Mouse (Mus musculus): ENCODE data around the gene Etl4. TPM values are rescaled to one million over a fixed set of nuclear protein-coding genes. Genes with fewer than 3 reads are reported as not detected.

Gene Etl4
- polyA plus RNA-seq, 1 experiment from 2014 or later = 3.2 TPM

DNA sequence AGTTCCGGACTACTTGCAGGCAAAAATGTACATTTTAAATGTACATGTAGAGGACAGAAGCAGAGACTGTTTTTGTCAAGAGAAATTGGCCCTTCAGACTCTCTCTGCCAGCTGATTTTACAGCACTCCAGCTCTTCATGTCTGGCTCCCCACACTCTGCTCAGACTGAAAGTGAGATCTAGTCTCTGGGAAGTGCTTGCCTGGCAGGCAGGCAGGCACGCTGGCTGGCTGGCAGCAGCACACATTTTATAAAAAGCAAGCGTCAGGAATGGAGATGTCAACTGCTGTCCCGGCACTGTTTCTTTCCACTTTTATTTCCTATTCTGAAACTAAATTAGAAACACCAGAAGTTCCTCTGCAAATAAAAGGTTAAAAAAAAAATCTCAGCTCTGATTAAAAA is 339.8 kb downstream of the Etl4 start:
- Histone ChIP-seq H3K4me2 (no peak overlapping the region), H3K36me3 (no peaks in the 10 kb centered on the region), H3K27ac (no peak overlapping the region), H3K4me3 (no peak overlapping the region), H3K27me3 (no peaks in the 10 kb centered on the region), H3K9ac (no peak overlapping the region), H3K4me1 (replicated peaks) (0 out of 2 replicates have a peak, but pooled peaks cover 3% of the 10 kb centered on the region), H3K9me3 (no peaks in the 10 kb centered on the region)
- WGBS = 73% methylated on average over 4 of the region's 4 CpGs
- ATAC-seq (ENCODE audit: low FRiP score) = no peak

DNA sequence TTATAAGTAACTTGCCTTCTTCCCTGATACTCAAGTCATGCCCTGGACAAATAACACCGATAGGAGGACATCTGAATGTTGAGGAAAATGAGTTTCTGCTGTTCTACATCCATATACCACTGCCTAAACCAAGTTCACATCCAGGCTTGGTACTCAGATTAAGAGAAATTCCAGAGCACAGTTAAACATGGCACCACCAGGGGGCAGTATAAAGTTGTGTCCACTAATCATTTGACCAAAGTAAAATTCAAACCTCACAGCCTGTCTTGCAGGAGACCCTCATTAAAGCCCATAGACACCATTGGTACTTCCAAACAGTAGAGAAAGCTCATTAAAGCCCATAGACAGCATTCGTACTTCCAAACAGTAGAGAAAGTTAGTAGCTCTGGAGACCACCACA is 366.5 kb downstream of the Etl4 start:
- Histone ChIP-seq H3K27me3 (no peaks in the 10 kb centered on the region), H3K27ac (no peak overlapping the region), H3K9ac (no peak overlapping the region), H3K4me2 (no peak overlapping the region), H3K4me1 (replicated peaks) (no peaks in the 10 kb centered on the region), H3K9me3 (no peaks in the 10 kb centered on the region), H3K36me3 (no peaks in the 10 kb centered on the region), H3K4me3 (no peak overlapping the region)
- 43% methylated on average over 2 of the region's 2 CpGs for WGBS
- ATAC-seq (ENCODE audit: low FRiP score) = no peak

DNA sequence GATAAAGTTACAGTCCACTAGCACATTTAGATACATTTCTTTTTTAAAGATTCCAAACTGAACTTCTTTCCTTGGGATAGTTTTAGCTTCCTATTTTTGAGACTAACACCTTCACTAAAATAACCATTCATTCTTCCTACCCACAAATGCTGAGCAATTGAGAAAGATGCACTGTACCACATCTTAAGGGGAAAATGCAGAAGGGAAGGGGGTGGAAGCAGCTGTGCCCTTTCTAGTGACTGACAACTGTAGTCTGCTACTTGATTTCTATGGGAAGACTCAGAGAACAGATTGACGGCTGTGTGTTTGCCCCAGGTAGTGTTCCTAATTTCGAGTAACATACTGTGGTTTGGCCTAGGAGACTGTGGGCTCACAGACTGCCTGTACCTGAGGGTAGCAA is 372.3 kb downstream of the Etl4 start:
- ATAC-seq (ENCODE audit: low FRiP score) = no peak
- WGBS = 79% methylated on average over 2 of the region's 2 CpGs

DNA sequence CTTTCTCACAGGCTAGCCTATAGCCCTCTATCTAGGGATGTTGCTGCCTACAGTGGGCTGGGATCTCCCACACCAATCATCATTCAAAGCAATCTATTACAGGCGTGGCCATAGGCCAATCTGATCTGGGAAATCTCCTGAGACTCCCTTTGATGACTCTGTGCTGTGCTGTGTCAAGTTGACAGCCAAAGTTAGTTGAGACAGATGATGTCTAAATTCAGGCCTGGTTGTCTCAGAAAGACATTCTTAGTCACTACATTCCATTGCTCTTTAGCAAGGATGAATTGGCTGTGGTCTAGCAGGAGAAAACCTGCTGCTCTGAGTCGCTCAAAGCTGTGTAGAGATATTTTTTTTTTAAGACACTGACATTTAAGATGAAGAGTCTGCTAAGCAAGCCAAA is 374.8 kb downstream of the Etl4 start:
- H3K36me3 ChIP-seq = no peaks in the 10 kb centered on the region
- 76% methylated on average over 2 of the region's 2 CpGs for WGBS
- no peak overlapping the region for H3K9ac ChIP-seq
- H3K4me1 ChIP-seq (replicated peaks) = no peaks in the 10 kb centered on the region
- H3K4me2 ChIP-seq = no peak overlapping the region
- no peak for ATAC-seq (ENCODE audit: low FRiP score)
- H3K4me3 ChIP-seq = no peak overlapping the region
- H3K9me3 ChIP-seq = no peaks in the 10 kb centered on the region
- no peaks in the 10 kb centered on the region for H3K27me3 ChIP-seq
- no peak overlapping the region for H3K27ac ChIP-seq

More for the DNA sequence above, 372.3 kb downstream of the Etl4 start:
- no peaks in the 10 kb centered on the region for H3K9me3 ChIP-seq
- H3K4me1 ChIP-seq (replicated peaks) = no peaks in the 10 kb centered on the region
- no peak overlapping the region for H3K27ac ChIP-seq
- H3K36me3 ChIP-seq = no peaks in the 10 kb centered on the region
- H3K4me2 ChIP-seq = no peak overlapping the region
- no peak overlapping the region for H3K9ac ChIP-seq
- H3K27me3 ChIP-seq = no peaks in the 10 kb centered on the region
- no peak overlapping the region for H3K4me3 ChIP-seq

DNA sequence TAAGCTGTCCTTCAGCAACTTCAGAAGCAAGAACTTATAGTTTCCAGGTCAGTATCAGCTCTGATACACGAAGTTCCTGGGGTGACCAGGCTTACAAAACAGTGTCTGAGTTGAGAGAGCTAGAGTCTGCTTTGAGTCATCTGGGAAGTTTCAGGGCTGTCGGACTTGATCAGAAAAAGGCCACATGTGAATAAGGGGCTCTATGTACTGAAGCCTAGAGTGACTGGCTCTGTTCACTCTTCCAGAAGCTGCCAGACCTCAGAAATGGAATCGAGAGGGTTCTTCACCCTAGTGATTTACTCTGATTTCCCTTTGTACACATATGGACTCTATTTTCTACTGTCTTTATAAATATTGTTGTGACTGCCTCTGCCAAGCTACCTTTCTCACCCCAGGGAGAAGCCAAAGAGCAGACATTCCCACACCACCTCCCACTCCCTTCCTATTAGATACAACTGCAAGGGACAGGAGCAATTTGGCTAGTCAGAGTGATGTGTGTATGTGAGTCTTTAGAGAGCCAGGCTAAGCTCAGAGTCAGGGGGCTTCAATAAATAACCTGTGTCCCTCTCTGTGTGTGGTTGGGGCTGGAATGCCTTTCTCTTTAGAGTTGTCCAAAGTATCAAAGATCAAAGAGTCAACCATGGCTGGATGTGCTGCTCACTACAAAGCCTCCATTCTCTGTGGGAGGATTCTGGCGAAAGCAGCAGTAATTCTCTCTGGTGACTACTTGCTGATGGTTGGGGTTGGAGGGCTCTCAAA is 381.6 kb downstream of the Etl4 start:
- Histone ChIP-seq H3K27ac (no peak overlapping the region), H3K9me3 (no peaks in the 10 kb centered on the region), H3K9ac (no peak overlapping the region), H3K36me3 (no peaks in the 10 kb centered on the region), H3K27me3 (no peaks in the 10 kb centered on the region), H3K4me1 (replicated peaks) (no peaks in the 10 kb centered on the region), H3K4me2 (no peak overlapping the region), H3K4me3 (no peak overlapping the region)
- ATAC-seq (ENCODE audit: low FRiP score) = no peak
- WGBS = 55% methylated on average over 4 of the region's 4 CpGs

DNA sequence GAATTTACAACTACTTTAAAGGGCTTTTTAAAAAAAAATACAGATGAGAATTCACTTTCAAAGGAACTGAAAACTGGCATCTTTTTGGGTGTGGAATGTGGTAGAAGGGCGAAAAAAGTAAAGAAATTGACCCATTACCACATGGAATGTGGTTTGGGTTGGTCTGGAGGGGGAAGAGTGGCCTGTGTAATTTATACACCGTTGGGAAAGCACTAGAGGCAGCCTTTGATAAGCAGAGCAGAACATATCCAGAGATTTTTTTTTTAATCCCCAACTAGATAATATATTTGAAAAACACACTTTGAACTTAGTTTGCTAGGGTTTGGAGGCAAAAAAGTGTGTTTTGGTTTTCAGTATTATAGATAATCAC is 382.1 kb downstream of the Etl4 start:
- no peaks in the 10 kb centered on the region for H3K9me3 ChIP-seq
- no peak overlapping the region for H3K4me3 ChIP-seq
- 49% methylated on average over 2 of the region's 2 CpGs for whole genome bisulfite sequencing

DNA sequence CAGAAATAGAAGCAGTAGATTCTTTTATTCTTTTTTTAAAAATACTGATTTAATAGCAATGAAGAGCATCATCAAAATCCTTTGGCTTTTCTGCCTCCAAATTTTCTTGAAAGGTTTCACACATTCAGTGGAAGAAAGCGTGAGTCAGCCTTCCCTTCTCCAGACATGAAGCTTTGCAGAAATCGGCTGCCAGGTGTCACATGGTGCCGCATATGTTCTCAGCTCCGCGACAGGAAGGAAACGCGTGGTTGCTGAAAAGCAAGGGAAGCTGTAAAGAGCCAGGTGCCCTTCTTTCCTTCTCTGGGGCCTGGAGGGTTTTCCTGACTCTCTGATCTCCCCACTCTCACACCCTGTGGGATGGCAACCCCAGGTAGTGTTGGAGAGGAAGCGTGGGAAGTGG is 383.8 kb downstream of the Etl4 start:
- H3K9me3 ChIP-seq = no peaks in the 10 kb centered on the region
- no peak overlapping the region for H3K4me3 ChIP-seq
- ATAC-seq (ENCODE audit: low FRiP score) = no peak
- no peak overlapping the region for H3K9ac ChIP-seq
- no peak overlapping the region for H3K4me2 ChIP-seq
- H3K27ac ChIP-seq = no peak overlapping the region
- no peaks in the 10 kb centered on the region for H3K36me3 ChIP-seq
- no peaks in the 10 kb centered on the region for H3K4me1 ChIP-seq (replicated peaks)
- 87% methylated on average over 8 of the region's 8 CpGs for WGBS
- H3K27me3 ChIP-seq = no peaks in the 10 kb centered on the region

More for the DNA sequence above, 382.1 kb downstream of the Etl4 start:
- no peak overlapping the region for H3K9ac ChIP-seq
- H3K27ac ChIP-seq = no peak overlapping the region
- H3K27me3 ChIP-seq = no peaks in the 10 kb centered on the region
- H3K36me3 ChIP-seq = no peaks in the 10 kb centered on the region
- no peak overlapping the region for H3K4me2 ChIP-seq
- H3K4me1 ChIP-seq (replicated peaks) = no peaks in the 10 kb centered on the region
- ATAC-seq (ENCODE audit: low FRiP score) = no peak

DNA sequence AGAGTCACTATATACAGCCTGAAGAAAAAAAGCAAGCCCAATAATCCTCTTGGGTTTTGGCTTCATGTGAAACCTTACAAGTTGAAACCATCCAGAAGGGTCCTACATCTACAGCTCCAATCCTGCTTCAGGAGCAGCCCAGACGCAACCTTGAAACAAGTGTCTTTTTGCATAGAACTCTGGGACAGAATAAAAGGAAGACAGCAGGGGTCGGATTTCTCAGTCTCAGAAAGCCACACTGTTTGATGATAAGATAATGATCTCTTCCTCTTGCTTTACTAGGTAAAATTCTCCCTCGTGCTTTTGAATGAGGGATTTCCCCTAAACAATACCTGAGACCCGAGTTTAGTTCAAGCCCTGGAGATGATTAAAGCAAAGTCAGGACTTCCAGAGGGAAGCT is 385.0 kb downstream of the Etl4 start:
- H3K27ac ChIP-seq = no peak overlapping the region
- no peak overlapping the region for H3K9ac ChIP-seq
- H3K9me3 ChIP-seq = no peaks in the 10 kb centered on the region
- no peak for ATAC-seq (ENCODE audit: low FRiP score)
- no peak overlapping the region for H3K4me2 ChIP-seq
- no peak overlapping the region for H3K4me3 ChIP-seq
- 32% methylated on average over 4 of the region's 4 CpGs for WGBS
- no peaks in the 10 kb centered on the region for H3K27me3 ChIP-seq
- H3K36me3 ChIP-seq = no peaks in the 10 kb centered on the region
- no peaks in the 10 kb centered on the region for H3K4me1 ChIP-seq (replicated peaks)

DNA sequence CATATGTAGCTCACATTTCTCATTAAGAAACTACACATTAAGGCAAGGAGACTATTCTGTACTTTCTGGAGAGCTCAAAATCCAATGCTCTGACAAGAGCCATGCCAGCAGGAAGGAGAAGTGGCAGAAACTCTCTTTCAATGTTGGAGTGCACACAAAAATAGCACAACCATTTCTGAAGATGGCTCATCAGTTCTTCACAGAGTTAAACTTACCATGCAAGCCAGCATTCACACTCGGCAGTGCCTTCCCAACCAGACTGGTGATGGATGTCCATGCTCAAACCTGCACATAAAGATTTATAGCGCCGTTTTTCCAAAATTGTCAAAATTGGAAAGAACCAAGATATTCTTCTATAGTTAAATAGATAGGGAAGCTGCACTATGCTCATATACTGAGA is 392.9 kb downstream of the Etl4 start:
- H3K9ac ChIP-seq = no peak overlapping the region
- H3K9me3 ChIP-seq = no peaks in the 10 kb centered on the region
- 91% methylated on average over 3 of the region's 3 CpGs for WGBS
- no peaks in the 10 kb centered on the region for H3K4me1 ChIP-seq (replicated peaks)
- H3K27ac ChIP-seq = no peak overlapping the region
- H3K4me3 ChIP-seq = no peak overlapping the region
- no peak for ATAC-seq (ENCODE audit: low FRiP score)
- no peaks in the 10 kb centered on the region for H3K36me3 ChIP-seq
- H3K27me3 ChIP-seq = no peaks in the 10 kb centered on the region
- no peak overlapping the region for H3K4me2 ChIP-seq

DNA sequence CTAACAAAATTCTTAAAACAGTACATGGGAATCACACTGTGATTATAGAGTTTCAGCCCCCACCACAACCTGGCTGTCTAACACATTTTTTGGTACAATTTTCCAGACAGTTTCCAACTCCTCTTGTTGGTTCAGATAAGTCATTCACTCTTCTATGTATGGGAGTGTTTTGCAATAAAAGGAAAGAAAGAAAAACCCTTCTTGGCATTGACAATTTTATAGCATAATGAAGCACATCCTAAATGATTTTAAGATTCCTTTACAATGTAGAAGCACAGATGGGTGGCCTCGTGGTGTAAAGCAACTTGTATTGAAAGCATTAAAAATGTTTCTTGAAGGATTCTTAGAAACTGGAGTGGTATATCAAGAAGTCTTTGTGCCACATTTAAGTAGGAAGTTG is 415.4 kb downstream of the Etl4 start:
- Histone ChIP-seq H3K27ac (no peak overlapping the region), H3K4me1 (replicated peaks) (no peaks in the 10 kb centered on the region), H3K4me3 (no peak overlapping the region), H3K36me3 (no peaks in the 10 kb centered on the region), H3K4me2 (no peak overlapping the region), H3K9me3 (no peaks in the 10 kb centered on the region), H3K27me3 (no peaks in the 10 kb centered on the region), H3K9ac (no peak overlapping the region)
- 71% methylated on average over 1 of the region's 1 CpGs for WGBS
- no peak for ATAC-seq (ENCODE audit: low FRiP score)

DNA sequence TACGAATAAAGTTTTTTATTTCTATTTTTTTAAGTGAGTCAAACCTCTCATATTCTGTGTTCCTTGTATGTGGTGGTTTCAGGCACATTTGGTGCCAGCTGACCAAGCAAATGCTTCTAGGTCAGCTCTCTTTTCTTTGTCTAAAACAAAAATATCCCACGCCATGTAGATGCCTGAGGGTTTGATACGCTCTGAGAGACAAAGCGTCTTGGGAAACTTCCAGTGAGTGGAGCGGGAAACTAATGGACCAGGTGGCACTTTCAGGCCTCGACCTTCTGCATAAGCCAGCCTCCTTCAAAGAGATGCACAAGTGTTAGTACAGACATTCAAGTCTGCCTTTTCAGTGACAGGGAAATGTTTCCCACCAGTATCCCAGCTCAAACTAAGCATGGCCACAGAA is 426.6 kb downstream of the Etl4 start:
- Histone ChIP-seq H3K36me3 (no peaks in the 10 kb centered on the region), H3K4me2 (no peak overlapping the region), H3K4me3 (no peak overlapping the region), H3K27me3 (no peaks in the 10 kb centered on the region), H3K9me3 (no peaks in the 10 kb centered on the region), H3K4me1 (replicated peaks) (0 out of 2 replicates have a peak, but pooled peaks cover 9% of the 10 kb centered on the region), H3K27ac (no peak overlapping the region), H3K9ac (no peak overlapping the region)
- 81% methylated on average over 6 of the region's 6 CpGs for WGBS
- no peak for ATAC-seq (ENCODE audit: low FRiP score)

DNA sequence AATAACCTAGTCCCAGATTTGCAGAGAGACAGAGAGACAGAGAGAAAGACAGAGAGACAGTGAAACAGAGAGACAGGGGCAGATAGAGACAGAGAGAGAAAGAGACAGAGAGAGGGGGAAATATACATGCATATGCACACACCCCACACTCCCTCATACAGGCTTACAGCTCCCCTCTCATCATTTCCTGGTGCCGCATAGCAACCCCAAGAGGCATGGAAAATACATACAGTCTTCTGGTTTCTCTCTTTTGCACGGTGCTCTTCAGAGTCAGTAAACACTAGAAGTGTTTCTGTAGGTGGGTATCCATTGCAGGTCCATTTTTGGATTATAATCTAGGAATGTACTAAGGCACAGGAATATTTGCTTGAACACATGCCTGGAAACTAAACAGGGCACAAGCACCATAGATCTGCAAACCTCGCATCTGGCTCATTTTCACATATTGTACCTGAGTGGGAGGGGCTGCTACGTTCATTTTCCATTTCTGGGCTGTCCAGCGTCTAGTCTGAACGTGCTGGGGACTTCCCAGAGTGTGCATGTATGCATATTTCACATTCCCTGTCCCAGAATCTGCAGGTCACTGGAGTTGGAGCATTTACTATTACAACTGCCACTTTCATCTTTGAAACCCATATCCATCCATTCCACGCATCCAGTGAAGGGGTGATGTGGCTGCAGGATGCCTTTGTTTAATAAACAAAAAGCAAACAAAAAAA is 429.6 kb downstream of the Etl4 start:
- Histone ChIP-seq H3K27me3 (no peaks in the 10 kb centered on the region), H3K4me2 (peak overlapping the region; percentile 43)

DNA sequence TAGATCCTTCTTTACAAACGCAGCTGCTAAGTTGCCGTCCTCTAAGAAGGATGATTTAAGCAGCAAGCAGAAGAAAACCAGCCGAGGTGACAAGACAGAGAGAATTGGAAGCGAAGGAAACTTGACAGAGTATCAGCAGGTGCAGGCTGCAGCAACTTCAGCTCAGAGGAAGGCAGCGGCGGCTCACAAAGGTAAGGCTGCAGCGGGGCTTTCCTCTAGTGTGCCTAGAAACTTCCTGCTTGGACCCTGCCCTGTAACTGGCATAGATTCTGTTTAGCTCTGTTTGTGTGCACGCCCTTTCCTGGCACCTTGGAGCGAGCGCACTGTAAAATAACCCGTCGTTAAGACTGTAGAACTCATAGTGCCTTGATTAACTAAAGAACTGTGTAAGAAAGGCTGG is 430.3 kb downstream of the Etl4 start:
- H3K4me1 ChIP-seq (replicated peaks) = 0 out of 2 replicates have a peak, but pooled peaks cover 9% of the 10 kb centered on the region

More for the DNA sequence above, 429.6 kb downstream of the Etl4 start:
- ATAC-seq (ENCODE audit: low FRiP score) = no peak
- Histone ChIP-seq H3K9me3 (no peaks in the 10 kb centered on the region), H3K9ac (no peak overlapping the region), H3K27ac (no peak overlapping the region), H3K36me3 (no peaks in the 10 kb centered on the region), H3K4me1 (replicated peaks) (0 out of 2 replicates have a peak, but pooled peaks cover 9% of the 10 kb centered on the region), H3K4me3 (no peak overlapping the region)
- WGBS = 55% methylated on average over 7 of the region's 7 CpGs

More for the DNA sequence above, 430.3 kb downstream of the Etl4 start:
- H3K9me3 ChIP-seq = no peaks in the 10 kb centered on the region
- no peak overlapping the region for H3K27ac ChIP-seq
- peak overlapping the region; percentile 43 for H3K4me2 ChIP-seq
- no peaks in the 10 kb centered on the region for H3K36me3 ChIP-seq
- peak overlapping the region; percentile 16; the same call in 1 of the 2 replicates for H3K9ac ChIP-seq
- 26% methylated on average over 12 of the region's 12 CpGs for WGBS
- H3K27me3 ChIP-seq = no peaks in the 10 kb centered on the region
- H3K4me3 ChIP-seq = peak overlapping the region; percentile 15; the same call in 1 of the 2 replicates
- ATAC-seq (ENCODE audit: low FRiP score) = no peak
